Mouse (Mus musculus) cerebellum, adult 2 months (tissue): ENCODE results near the gene Dus1l. TPM values are rescaled to one million over a fixed set of nuclear protein-coding genes. Genes with fewer than 3 reads are reported as not detected.

ENCODE experiments used
- DNase-seq, 2 experiments: peaks; one replicate each; pipeline ENCODE4 v3.0.0; 2021
- H3K27ac ChIP-seq: fragments of 200-500 bp; 2 replicates; pipeline ENCODE4 v1.5.1; 2012; ENCODE audit warnings: low read length, control low read depth, inconsistent platforms; ENCODE audit not compliant: insufficient read depth
- H3K27me3 ChIP-seq: fragments of 200-500 bp; 2 replicates; pipeline ENCODE4 v1.6.1; 2012; ENCODE audit warnings: inconsistent platforms, mild to moderate bottlenecking, low read length, moderate library complexity; ENCODE audit not compliant: control insufficient read depth, insufficient read depth
- H3K4me1 ChIP-seq: fragments of 200-500 bp; 2 replicates; pipeline ENCODE4 v1.6.1; 2011; ENCODE audit warnings: low read length; ENCODE audit not compliant: control insufficient read depth, insufficient read depth
- H3K4me3 ChIP-seq: fragments of 200-500 bp; replicated peaks from 2 replicates; pipeline ENCODE3; 2011; ENCODE audit warnings: mild to moderate bottlenecking, low read depth, low read length, control low read depth; ENCODE audit not compliant: insufficient read depth
- CTCF ChIP-seq: fragments of 200-500 bp; IDR thresholded peaks from 2 replicates; pipeline ENCODE4 v1.5.1; 2011; ENCODE audit warnings: low read depth, mild to moderate bottlenecking, control low read depth, low read length, moderate library complexity, borderline replicate concordance; ENCODE audit not compliant: insufficient read depth
- POLR2A ChIP-seq: fragments of 200-500 bp; IDR thresholded peaks from 2 replicates; pipeline ENCODE4 v1.6.1; 2011; ENCODE audit warnings: low read length, control low read depth, borderline replicate concordance; ENCODE audit not compliant: insufficient read depth
- WGBS: fragments of 180-500 bp; shearing (Covaris S2); methylation state at CpG from one replicate; pipeline ENCODE4 v1.1.7; 2018; 5-methylcytosine and 5-hydroxymethylcytosine counted together
- polyA plus RNA-seq: library from polyadenylated mRNA; depleted of rRNA; stranded (reverse); fragments of >200 nt; gene quantifications from 2 replicates; pipeline ENCODE4 v1.2.3, GENCODE M21; 2012

Dus1l gene
- polyA plus RNA-seq, 1 experiment, result 47.4 TPM

DNA sequence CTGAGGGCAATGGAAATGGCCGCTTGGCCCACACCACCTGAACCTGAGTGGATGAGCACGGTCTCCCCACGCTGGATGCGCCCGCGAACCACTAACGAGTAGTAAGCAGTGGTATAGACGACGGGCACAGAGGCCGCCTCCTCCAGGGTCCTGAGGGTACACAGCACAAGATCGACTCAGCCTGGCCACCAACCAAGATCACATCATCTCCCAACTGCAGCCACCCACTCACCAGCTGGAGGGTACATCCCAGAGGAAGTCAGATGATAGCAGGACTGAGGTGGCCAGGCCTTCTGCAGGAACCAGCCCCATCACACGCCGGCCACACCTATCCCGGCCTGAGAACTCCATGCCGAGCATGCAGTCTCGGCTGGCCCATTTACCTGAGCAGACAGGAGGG is 15.9 kb upstream of the Dus1l start:
- no peak overlapping the region for H3K27ac ChIP-seq
- no peak overlapping the region for H3K4me3 ChIP-seq
- TF ChIP-seq POLR2A (no peak), CTCF (no peak)
- DNase-seq, result no peak
- no peaks in the 10 kb centered on the region for H3K4me1 ChIP-seq
- H3K27me3 ChIP-seq, result no peaks in the 10 kb centered on the region
- 86% methylated on average over 16 of the region's 16 CpGs for WGBS

DNA sequence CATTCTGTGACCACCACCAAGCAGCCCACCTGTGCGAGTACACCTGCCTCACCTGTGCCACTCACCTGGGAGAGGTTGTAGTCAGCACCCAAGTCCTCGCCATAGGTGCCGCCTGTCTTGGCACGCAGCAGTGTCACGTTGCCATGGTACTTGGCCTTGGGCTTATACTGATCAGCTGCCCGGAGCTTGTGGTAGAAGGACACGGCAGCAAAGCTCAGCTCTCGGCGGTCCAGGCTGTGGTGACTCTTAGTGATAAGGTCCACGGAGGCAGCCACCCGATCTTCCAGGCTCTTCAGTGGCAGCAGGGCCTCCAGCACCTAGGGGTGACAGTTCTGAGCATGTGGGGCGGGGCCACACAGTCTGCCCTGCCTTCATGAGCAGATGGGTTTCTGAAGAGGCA is 11.8 kb upstream of the Dus1l start:
- no peaks in the 10 kb centered on the region for H3K4me1 ChIP-seq
- no peak for TF ChIP-seq POLR2A
- no peak for TF ChIP-seq CTCF

DNA sequence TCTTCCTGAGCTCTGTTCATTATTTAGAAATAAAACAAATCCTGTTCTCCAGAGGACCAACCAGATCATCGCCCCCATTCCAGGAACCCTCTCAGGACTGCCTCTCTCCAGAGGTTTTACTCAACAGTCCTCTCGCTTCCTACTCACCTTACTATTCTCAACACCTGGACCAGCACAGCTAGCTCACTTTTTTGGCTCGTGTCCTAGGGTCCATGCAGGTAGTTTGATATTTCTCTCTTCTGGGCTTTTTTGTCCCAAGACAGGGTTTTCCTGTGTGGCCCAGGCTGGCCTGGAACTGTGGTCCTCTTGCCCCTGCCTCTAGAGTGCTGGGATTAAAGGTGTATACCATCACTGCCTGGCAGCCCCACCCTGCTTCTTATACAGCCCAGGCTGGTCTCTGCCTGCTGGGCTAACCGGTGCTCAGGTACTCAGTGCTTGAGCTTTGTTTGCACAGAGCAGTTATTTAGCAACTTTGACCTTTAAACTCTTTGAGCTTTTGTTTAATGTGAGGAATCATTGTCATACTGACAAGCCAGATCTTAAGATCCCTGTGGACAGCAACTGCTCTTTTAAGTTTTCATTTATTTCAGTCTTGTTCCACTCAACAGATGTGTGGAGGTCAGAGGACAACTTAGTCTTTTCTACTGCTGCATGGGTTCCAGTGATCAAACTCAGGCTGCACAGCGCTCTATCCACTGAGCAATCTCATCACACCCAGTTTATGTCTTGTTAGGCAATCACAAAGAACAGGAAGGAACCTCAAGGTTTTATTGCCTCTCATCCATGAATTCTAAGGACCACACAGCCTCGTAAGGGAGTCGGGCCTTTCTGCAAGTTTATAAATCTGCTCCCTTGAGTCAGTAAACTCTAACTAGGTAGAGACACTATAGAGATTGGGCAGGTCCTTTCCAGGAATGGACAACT is 9.4 kb upstream of the Dus1l start:
- TF ChIP-seq CTCF (no peak), POLR2A (no peak)
- no peak for DNase-seq
- Histone ChIP-seq H3K4me3 (no peak overlapping the region), H3K27ac (no peak overlapping the region), H3K4me1 (no peaks in the 10 kb centered on the region), H3K27me3 (no peaks in the 10 kb centered on the region)
- WGBS, result 86% methylated on average over 7 of the region's 7 CpGs

More for the DNA sequence above, 11.8 kb upstream of the Dus1l start:
- Histone ChIP-seq H3K27ac (no peak overlapping the region), H3K4me3 (no peak overlapping the region), H3K27me3 (no peaks in the 10 kb centered on the region)
- WGBS, result 77% methylated on average over 12 of the region's 12 CpGs
- DNase-seq, result no peak

DNA sequence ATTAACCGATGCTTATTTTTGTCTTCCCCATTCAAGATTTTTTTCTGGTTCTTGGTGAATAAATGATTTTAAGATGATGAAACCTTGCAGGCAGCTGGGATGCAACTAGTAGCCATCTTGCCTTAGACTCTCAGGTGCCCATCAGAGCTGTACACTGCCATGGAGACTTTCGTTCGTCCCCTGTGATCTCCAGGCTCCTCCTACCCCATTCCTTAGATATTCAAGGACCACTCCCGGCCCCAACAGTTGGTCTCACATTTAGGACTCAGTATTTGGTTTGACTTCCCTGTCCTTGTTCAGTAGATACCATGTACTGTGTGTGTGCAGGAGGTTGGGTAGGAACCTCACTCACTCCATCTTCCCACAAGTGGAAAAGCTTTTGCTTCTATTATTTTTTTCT is 8.6 kb upstream of the Dus1l start:
- DNase-seq, result no peak

DNA sequence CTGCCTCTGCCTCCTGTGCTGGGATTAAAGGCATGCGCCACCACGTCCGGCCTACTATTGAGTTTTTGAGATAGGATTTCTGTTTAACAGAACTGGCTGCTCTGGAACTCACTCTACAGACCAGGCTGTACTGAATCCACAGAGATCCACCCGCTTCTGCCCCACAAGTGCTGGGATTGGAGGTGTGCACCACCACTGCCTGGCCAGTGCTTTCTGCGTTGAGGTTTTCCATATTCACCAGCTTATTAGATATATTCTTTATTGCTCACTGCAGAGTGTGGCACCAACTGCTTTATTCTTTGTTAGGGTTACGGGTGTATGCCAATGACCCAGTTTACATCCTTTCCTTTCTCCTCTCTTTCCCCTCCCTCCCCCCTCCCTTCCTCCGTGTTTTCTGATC is 8.1 kb upstream of the Dus1l start:
- Histone ChIP-seq H3K4me1 (no peaks in the 10 kb centered on the region), H3K27ac (no peak overlapping the region), H3K27me3 (no peaks in the 10 kb centered on the region), H3K4me3 (no peak overlapping the region)
- 71% methylated on average over 7 of the region's 7 CpGs for WGBS
- DNase-seq, result no peak
- TF ChIP-seq POLR2A (no peak), CTCF (no peak)

More for the DNA sequence above, 8.6 kb upstream of the Dus1l start:
- H3K27me3 ChIP-seq, result no peaks in the 10 kb centered on the region
- H3K4me1 ChIP-seq, result no peaks in the 10 kb centered on the region
- WGBS, result 69% methylated on average over 4 of the region's 4 CpGs
- TF ChIP-seq POLR2A (no peak), CTCF (no peak)
- H3K27ac ChIP-seq, result no peak overlapping the region
- H3K4me3 ChIP-seq, result no peak overlapping the region

DNA sequence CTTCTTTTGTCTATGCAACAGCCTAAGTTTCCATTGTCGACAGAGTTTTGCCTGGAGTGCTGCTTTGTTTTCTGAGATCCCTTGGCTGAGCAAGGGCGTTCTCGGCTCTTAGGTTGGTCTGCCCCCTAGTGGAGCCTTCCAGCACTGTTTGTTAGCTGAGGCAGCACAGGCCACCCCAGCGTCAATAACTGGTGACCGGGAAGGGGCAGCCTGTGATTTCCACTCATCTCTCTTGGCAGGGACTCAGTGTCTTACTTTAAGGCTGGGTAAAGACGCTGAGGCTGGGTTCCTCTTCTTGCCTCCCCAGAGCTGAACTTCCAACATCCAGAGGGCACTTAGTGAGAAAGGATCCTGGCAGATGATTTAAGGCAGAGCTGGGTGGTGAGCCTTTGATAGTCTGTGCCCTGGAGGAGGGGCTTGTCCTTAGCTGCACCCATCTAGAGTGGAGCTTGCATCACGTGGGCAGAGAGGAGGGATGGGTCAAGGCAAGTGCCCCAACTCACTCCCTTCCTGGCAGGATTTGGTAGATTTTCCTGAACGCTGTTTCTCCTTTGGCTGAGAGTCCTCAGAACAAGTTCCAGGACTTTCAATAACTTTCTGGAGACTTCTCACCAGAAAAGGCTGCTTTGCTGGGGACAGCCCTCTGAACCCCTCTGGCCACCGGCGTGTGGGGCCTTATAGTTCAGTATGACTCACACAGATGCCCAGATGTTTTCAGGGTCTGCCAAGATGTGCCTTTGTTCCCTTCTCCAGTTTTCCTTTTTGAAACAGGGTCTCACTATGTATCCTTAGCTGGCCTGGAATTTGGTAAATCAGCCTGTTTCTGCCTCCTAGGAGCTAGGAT is 4.1 kb upstream of the Dus1l start:
- Histone ChIP-seq H3K4me1 (0 out of 2 replicates have a peak, but pooled peaks cover under 1% of the 10 kb centered on the region), H3K27me3 (no peaks in the 10 kb centered on the region), H3K4me3 (no peak overlapping the region), H3K27ac (no peak overlapping the region)
- DNase-seq, result peak; percentile 80 to 87
- 12% methylated on average over 10 of the region's 10 CpGs for WGBS
- TF ChIP-seq CTCF (peak; percentile 81), POLR2A (no peak)

DNA sequence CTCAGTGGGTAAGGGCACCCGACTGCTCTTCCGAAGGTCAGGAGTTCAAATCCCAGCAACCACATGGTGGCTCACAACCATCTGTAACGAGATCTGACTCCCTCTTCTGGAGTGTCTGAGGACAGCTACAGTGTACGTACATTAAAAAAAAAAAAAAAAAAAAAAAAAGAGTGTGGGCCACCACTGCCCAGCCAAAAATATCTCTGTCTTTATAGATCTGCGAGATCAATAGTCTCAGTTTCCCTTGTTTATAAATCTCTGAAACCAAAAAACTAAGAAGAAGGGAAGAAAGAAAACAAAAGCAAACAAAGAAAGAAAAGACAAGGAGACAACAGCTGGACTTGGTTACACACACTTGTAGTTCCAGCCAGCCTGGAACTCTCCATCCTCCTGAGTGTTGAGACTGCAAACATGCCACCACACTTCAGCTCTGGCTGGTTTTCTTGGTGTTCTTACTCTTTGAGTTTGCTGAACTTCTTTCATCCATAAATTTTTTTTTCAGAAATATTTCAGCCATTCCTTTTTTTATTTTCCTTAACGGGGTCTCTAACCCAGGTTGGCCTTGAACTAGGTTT is 3.2 kb upstream of the Dus1l start:
- 61% methylated on average over 6 of the region's 6 CpGs for WGBS
- H3K27me3 ChIP-seq, result no peaks in the 10 kb centered on the region

More for the DNA sequence above, 3.2 kb upstream of the Dus1l start:
- Histone ChIP-seq H3K27ac (no peak overlapping the region), H3K4me3 (no peak overlapping the region), H3K4me1 (peaks cover 3% of the 10 kb centered on the region; the same call in 1 of the 2 replicates)
- TF ChIP-seq POLR2A (no peak), CTCF (no peak)
- no peak for DNase-seq
